Mouse (Mus musculus) liver, adult 2 months (tissue): ENCODE data around the gene Adra2b.

Experiments
- CTCF ChIP-seq: fragments of 200-500 bp; IDR thresholded peaks from 2 replicates; pipeline ENCODE4 v1.5.1; 2011; ENCODE audit warnings: low read depth, low read length, control low read depth
- POLR2A ChIP-seq: fragments of 200-500 bp; IDR thresholded peaks from 2 replicates; pipeline ENCODE4 v1.6.1; 2011; ENCODE audit warnings: low read length, control low read depth; ENCODE audit not compliant: insufficient read depth; ENCODE audit errors: extremely low read depth

DNA sequence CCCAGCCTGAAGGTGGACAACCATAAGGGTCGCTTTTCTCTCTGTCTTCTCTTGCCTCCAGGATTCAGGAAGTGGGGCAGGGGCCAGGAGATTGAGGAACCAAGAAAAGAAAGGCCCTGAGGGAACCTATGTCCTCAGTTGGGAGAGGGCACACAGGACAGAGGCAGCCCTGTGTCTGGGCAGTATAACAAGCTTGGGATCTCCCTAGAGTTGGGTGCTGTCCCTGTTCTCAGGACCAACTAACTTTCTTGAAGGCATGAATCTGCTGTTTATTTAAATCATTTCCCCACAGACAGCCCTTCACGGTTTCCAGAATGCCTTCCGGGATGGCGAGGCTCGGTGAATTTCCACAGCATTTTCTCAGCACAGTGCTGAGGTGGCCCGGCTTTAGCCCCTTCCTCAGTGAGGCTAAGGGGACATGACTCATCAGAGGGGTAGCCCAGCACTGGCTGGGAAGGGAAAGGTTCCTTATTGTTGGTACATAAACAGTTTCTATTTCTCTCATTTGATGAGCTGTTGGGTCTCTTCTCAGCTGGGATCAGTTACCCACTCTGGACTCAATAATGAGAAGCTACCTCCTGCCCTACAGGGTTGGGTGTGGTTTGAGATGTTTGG is 40.2 kb upstream of the Adra2b start:
- TF ChIP-seq CTCF: no peak
- TF ChIP-seq POLR2A: no peak
